Mouse (Mus musculus) adrenal gland, adult 18-20 months (tissue): ENCODE measurements around the gene Hoxc4. TPM values are rescaled to one million over a fixed set of nuclear protein-coding genes. Genes with fewer than 3 reads are reported as not detected.
A peak's percentile ranks its signal among the peaks of the same experiment; 100 is the strongest.

Experiments used
- DNase-seq, 2 experiments: peaks; one replicate each; pipeline ENCODE4 v3.0.0; 2021 to 2022; ENCODE audit warnings: low spot score in 2 of 2
- long read RNA-seq, 2 experiments: library from polyadenylated mRNA; stranded (forward); transcript quantifications; one replicate each; pipeline ENCODE4 v2.0.0; 2021
- total RNA-seq, 2 experiments: library from RNA; stranded (reverse); gene quantifications; 1 replicate in 1 of 2; 2 replicates in 1 of 2; pipeline ENCODE4 v1.2.3; 2021

The Hoxc4 gene
- total RNA-seq = 1 to 10 TPM; 5.0 to 7.3 TPM
- long read RNA-seq, experiment 1, partial matches to known transcripts = 1 of 4 reads
- long read RNA-seq, experiment 1, other reads (novel, unspliced or antisense) = 2 of 4 reads
- long read RNA-seq, experiment 2, transcript Hoxc4-201 (2 exons, 1,983 nt) = major isoform, 5 of 5 reads
- long read RNA-seq, experiment 2, partial matches to known transcripts = 0 of 5 reads
- long read RNA-seq, experiment 2, other reads (novel, unspliced or antisense) = 0 of 5 reads

- DNase-seq = no peak
Measured at GRCm38 (mm10) chr15:103018636-103019035, at the start of gene Hoxc4. TSS of gene Hoxc4 (plus strand) at chr15:103018934.

GRCm38 (mm10) chr15:102969296-102969695 is 49.4 kb upstream of the Hoxc4 start:
- DNase-seq = no peak

GRCm38 (mm10) chr15:102970740-102971139 is 48.0 kb upstream of the Hoxc4 start:
- no peak for DNase-seq

GRCm38 (mm10) chr15:102972254-102972653 is 46.5 kb upstream of the Hoxc4 start:
- no peak for DNase-seq

- no peak for DNase-seq
Measured at GRCm38 (mm10) chr15:102972753-102973152, 46.0 kb upstream of the Hoxc4 start.

- DNase-seq = no peak
Measured at GRCm38 (mm10) chr15:102975034-102975433, 43.7 kb upstream of the Hoxc4 start.

- DNase-seq = no peak
Measured at GRCm38 (mm10) chr15:102975688-102976111, 43.0 kb upstream of the Hoxc4 start.

GRCm38 (mm10) chr15:102976171-102976570 is 42.6 kb upstream of the Hoxc4 start, which contains the start of gene Hoxc9:
TSS of gene Hoxc9 (plus strand) at chr15:102976439.
- no peak for DNase-seq

GRCm38 (mm10) chr15:102976631-102977422 is 41.9 kb upstream of the Hoxc4 start:
- no peak for DNase-seq

- no peak for DNase-seq
Measured at GRCm38 (mm10) chr15:102977423-102977974, 41.2 kb upstream of the Hoxc4 start.

GRCm38 (mm10) chr15:102978615-102979515 is 39.9 kb upstream of the Hoxc4 start:
- no peak for DNase-seq

GRCm38 (mm10) chr15:102979936-102980335 is 38.8 kb upstream of the Hoxc4 start:
- DNase-seq = no peak

GRCm38 (mm10) chr15:102980352-102980751 is 38.4 kb upstream of the Hoxc4 start:
- DNase-seq = no peak

- no peak for DNase-seq
Measured at GRCm38 (mm10) chr15:102980912-102981311, 37.8 kb upstream of the Hoxc4 start.

- no peak for DNase-seq
Measured at GRCm38 (mm10) chr15:102981379-102982288, 37.1 kb upstream of the Hoxc4 start.

GRCm38 (mm10) chr15:102983716-102984115 is 35.0 kb upstream of the Hoxc4 start:
- no peak for DNase-seq

- no peak for DNase-seq
Measured at GRCm38 (mm10) chr15:102984521-102984920, 34.2 kb upstream of the Hoxc4 start.

- no peak for DNase-seq
Measured at GRCm38 (mm10) chr15:102984925-102985324, 33.8 kb upstream of the Hoxc4 start.

GRCm38 (mm10) chr15:102987124-102987833 is 31.5 kb upstream of the Hoxc4 start:
- peak; percentile 97 to 98 for DNase-seq
